In genomic region chr4:135242383-135242782, GRCm38 (mm10) we compare ENCODE assay signal across 16 mouse cellular contexts. TPM values are rescaled to one million over a fixed set of nuclear protein-coding genes. Genes with fewer than 3 reads are reported as not detected.
A peak's percentile ranks its signal among the peaks of the same experiment; 100 is the strongest.
DNase-seq lines count a peak whose midpoint lies in the region; ATAC-seq and TF ChIP-seq lines count a peak whose summit lies in the region.
"Had no signal": no experiment of that assay in that cellular context is flagged by ENCODE, and none has a peak within 500 bp of the region (broad histone marks: within the 10 kb centered on the region; RNA-seq: fewer than 3 reads in every experiment).

No protein-coding gene starts in this region.

- no peak overlapping the region for H3K4me2 ChIP-seq in heart, embryonic 11.5 days
- H3K4me2 ChIP-seq in kidney, embryonic 15.5 days: peak overlapping the region; percentile 30; the same call in 1 of the 2 replicates
- H3K4me2 ChIP-seq in CH12.LX (ENCODE audit: insufficient read depth, low read depth, poor library complexity, severe bottlenecking): peak overlapping the region; percentile 98
- peak overlapping the region; percentile 42 for H3K4me2 ChIP-seq in liver, embryonic 12.5 days
- H3K4me2 ChIP-seq: embryonic facial prominence, embryonic 13.5 days; hindbrain, embryonic 14.5 days; limb, embryonic 15.5 days had no signal

- TF ChIP-seq RAD21 in CH12.LX (IDR thresholded peaks at IDR 0.05; ENCODE audit: low read depth, low read length): no peak

- no peak overlapping the region for H3K9ac ChIP-seq in heart, embryonic 11.5 days (ENCODE audit: low read depth, low read length)
- H3K9ac ChIP-seq in kidney, embryonic 15.5 days: no peak overlapping the region
- H3K9ac ChIP-seq in CH12.LX (ENCODE audit: insufficient read depth, low read depth): peak overlapping the region; percentile 13; the same call in 1 of the 2 replicates
- no peak overlapping the region; the same call in 1 of the 2 replicates for H3K9ac ChIP-seq in liver, embryonic 12.5 days
- H3K9ac ChIP-seq: embryonic facial prominence, embryonic 13.5 days; hindbrain, embryonic 14.5 days; limb, embryonic 15.5 days had no signal

- no peak overlapping the region for H3K4me3 ChIP-seq in heart, embryonic 11.5 days (ENCODE audit: low read depth, low read length)
- no peak overlapping the region for H3K4me3 ChIP-seq in kidney, embryonic 15.5 days (replicated peaks)
- no peak overlapping the region for H3K4me3 ChIP-seq in CH12.LX (replicated peaks in 1 of 3; ENCODE audit: low read depth in 2 of 3, low read length in 2 of 3, poor library complexity in 1 of 3)
- H3K4me3 ChIP-seq in liver, embryonic 12.5 days: no peak overlapping the region
- H3K4me3 ChIP-seq: embryonic facial prominence, embryonic 13.5 days; forebrain, embryonic 10.5 days; left cerebral cortex, adult 2 months; limb, embryonic 15.5 days had no signal

- no peaks in the 10 kb centered on the region for H3K27me3 ChIP-seq in heart, embryonic 11.5 days (ENCODE audit: control insufficient read depth, insufficient read depth, low read length)
- H3K27me3 ChIP-seq in kidney, embryonic 15.5 days: no peaks in the 10 kb centered on the region
- no peaks in the 10 kb centered on the region for H3K27me3 ChIP-seq in CH12.LX (replicated peaks)
- no peaks in the 10 kb centered on the region for H3K27me3 ChIP-seq in liver, embryonic 12.5 days (replicated peaks)
- H3K27me3 ChIP-seq: embryonic facial prominence, embryonic 13.5 days; limb, embryonic 15.5 days had no signal

- H3K36me3 ChIP-seq in heart, embryonic 11.5 days (ENCODE audit: control insufficient read depth, insufficient read depth, low read length): peaks cover 8% of the 10 kb centered on the region
- peaks cover 11% of the 10 kb centered on the region for H3K36me3 ChIP-seq in kidney, embryonic 15.5 days
- peaks cover 25 to 56% of the 10 kb centered on the region in 2 experiments for H3K36me3 ChIP-seq in CH12.LX (replicated peaks in 1 of 2; ENCODE audit: control insufficient read depth in 1 of 2, insufficient read depth in 1 of 2, low read length in 1 of 2)
- H3K36me3 ChIP-seq in liver, embryonic 12.5 days: peaks cover 28% of the 10 kb centered on the region

- no peaks in the 10 kb centered on the region for H3K9me3 ChIP-seq in heart, embryonic 11.5 days (replicated peaks; ENCODE audit: control insufficient read depth, low read length)
- no peaks in the 10 kb centered on the region for H3K9me3 ChIP-seq in kidney, embryonic 15.5 days (replicated peaks)
- no peaks in the 10 kb centered on the region for H3K9me3 ChIP-seq in CH12.LX (replicated peaks; ENCODE audit: low read length)
- H3K9me3 ChIP-seq in liver, embryonic 12.5 days (replicated peaks): no peaks in the 10 kb centered on the region
- H3K9me3 ChIP-seq: embryonic facial prominence, embryonic 13.5 days; forebrain, embryonic 10.5 days; limb, embryonic 15.5 days had no signal

- DNase-seq in heart, postnatal 25 days (ENCODE audit: low spot score): no peak
- no peak for DNase-seq in kidney, adult 9 months
- peak; percentile 67 for DNase-seq in CH12.LX (ENCODE audit: extremely low read depth)
- DNase-seq in layer of hippocampus, adult 9-10 months (ENCODE audit: low spot score): no peak
- no peak for DNase-seq in layer of hippocampus, adult 18-20 months (ENCODE audit: low spot score in 2 of 2)
- DNase-seq: adrenal gland, adult 8-10 months; cerebellum, postnatal 14 days; right cerebral cortex, postnatal 14 days had no signal

- in situ Hi-C loops in CH12.LX (cut with MboI; ENCODE audit: low pct_ligation_motif_present, low pct_unique_long_range_greater_than_20kb, low sequenced_read_pairs): no loop called here

- H3K79me2 ChIP-seq in CH12.LX (replicated peaks; ENCODE audit: control insufficient read depth, extremely low read depth, insufficient read depth, poor library complexity, severe bottlenecking): peaks cover 91% of the 10 kb centered on the region

- dilution Hi-C loops in CH12.LX (cut with MboI; ENCODE audit: extremely low pct_ligation_motif_present, extremely low pct_unique_long_range_greater_than_20kb, low sequenced_read_pairs): no loop called here

- ATAC-seq in heart, embryonic 11.5 days (replicated peaks; ENCODE audit: insufficient number of reproducible peaks, low FRiP score, low TSS enrichment): no peak
- no peak for ATAC-seq in kidney, embryonic 15.5 days (replicated peaks; ENCODE audit: low FRiP score)
- no peak for ATAC-seq in liver, embryonic 12.5 days

- H3K4me1 ChIP-seq in heart, embryonic 11.5 days (ENCODE audit: control insufficient read depth, insufficient read depth, low read length): peaks cover 68% of the 10 kb centered on the region
- H3K4me1 ChIP-seq in kidney, embryonic 15.5 days: peaks cover 77% of the 10 kb centered on the region
- H3K4me1 ChIP-seq in CH12.LX (ENCODE audit: control insufficient read depth in 1 of 2, insufficient read depth in 2 of 2): peaks cover 27 to 87% of the 10 kb centered on the region in 2 experiments
- H3K4me1 ChIP-seq in liver, embryonic 12.5 days: peaks cover 100% of the 10 kb centered on the region

- 92% methylated on average over 5 of the region's 5 CpGs for WGBS in heart, embryonic 11.5 days (ENCODE audit: insufficient replicate concordance)
- WGBS in kidney, embryonic 15.5 days: 74% methylated on average over 5 of the region's 5 CpGs
- 57% methylated on average over 5 of the region's 5 CpGs for WGBS in liver, embryonic 12.5 days (ENCODE audit: insufficient replicate concordance)

- TF ChIP-seq CTCF in CH12.LX (conservative IDR thresholded peaks at IDR 0.05 in 1 of 2, IDR thresholded peaks at IDR 0.05 in 1 of 2; ENCODE audit: low read depth in 2 of 2, low read length in 2 of 2): no peak

- intact Hi-C loops in heart, postnatal 25 days (cut with DNase I): no loop called here

- TF ChIP-seq EP300 in CH12.LX (IDR thresholded peaks at IDR 0.05; ENCODE audit: low read length): peak; percentile 76

- peak overlapping the region; percentile 41; the same call in 1 of the 2 replicates for H3K27ac ChIP-seq in heart, embryonic 11.5 days (ENCODE audit: low read depth, low read length)
- peak overlapping the region; percentile 83 for H3K27ac ChIP-seq in kidney, embryonic 15.5 days
- peak overlapping the region; percentile 92 for H3K27ac ChIP-seq in CH12.LX (ENCODE audit: insufficient read depth, low read depth)
- H3K27ac ChIP-seq in liver, embryonic 12.5 days: peak overlapping the region; percentile 85; the same call in 1 of the 2 replicates
- H3K27ac ChIP-seq: embryonic facial prominence, embryonic 13.5 days; forebrain, embryonic 10.5 days; hindbrain, embryonic 14.5 days; left cerebral cortex, adult 2 months had no signal

- no peak for TF ChIP-seq POLR2A in CH12.LX (IDR thresholded peaks at IDR 0.05; ENCODE audit: low read depth, low read length)

TF ChIP-seq in CH12.LX, 34 proteins besides CTCF, POLR2A, EP300 and RAD21:
- TF ChIP-seq MAFK (IDR thresholded peaks at IDR 0.05; ENCODE audit: insufficient replicate concordance, low read length) (0 out of 2 replicates have a peak, but pooled peaks have one; percentile 17), TBP (conservative IDR thresholded peaks at IDR 0.05; ENCODE audit: low read depth, low read length) (0 out of 2 replicates have a peak, but pooled peaks have one; percentile 35), ETS1 (conservative IDR thresholded peaks at IDR 0.05; ENCODE audit: low read depth, low read length) (peak; percentile 71), RCOR1 (conservative IDR thresholded peaks at IDR 0.05; ENCODE audit: low read depth, low read length) (peak; percentile 9; the same call in 1 of the 2 replicates), JUN (IDR thresholded peaks at IDR 0.05; ENCODE audit: insufficient read depth, low read depth, low read length) (peak; percentile 48; the same call in 1 of the 2 replicates), CHD2 (IDR thresholded peaks at IDR 0.05; ENCODE audit: low read length) (peak; percentile 49; the same call in 1 of the 2 replicates), BHLHE40 (IDR thresholded peaks at IDR 0.05; ENCODE audit: low read depth, low read length) (peak; percentile 41), PAX5 (IDR thresholded peaks at IDR 0.05; ENCODE audit: low read length) (no peak), ELF1 (IDR thresholded peaks at IDR 0.05; ENCODE audit: low read depth, low read length) (no peak), JUND (conservative IDR thresholded peaks at IDR 0.05; ENCODE audit: low read depth, low read length) (peak; percentile 62; the same call in 1 of the 2 replicates), MEF2A (IDR thresholded peaks at IDR 0.05; ENCODE audit: borderline replicate concordance, low read depth, low read length) (peak; percentile 95), MAZ (IDR thresholded peaks at IDR 0.05; ENCODE audit: low read depth, low read length) (peak; percentile 63; the same call in 1 of the 2 replicates), IRF4 (IDR thresholded peaks at IDR 0.05; ENCODE audit: low read depth, low read length) (peak; percentile 86), USF1 (IDR thresholded peaks at IDR 0.05; ENCODE audit: low read depth, low read length) (no peak)

RNA-seq across cellular contexts. Expression of gene Clic4, which starts 30.2 kb away (rescaled TPM):
- 156 and 251 TPM in 2 replicates for polyA plus RNA-seq in heart, embryonic 11.5 days (2014; fragmentation: Nextera tagmentation; extraction: Ambion mirVana)
- 100 to 1,000 TPM; 249 to 269 TPM for total RNA-seq in heart, postnatal 25 days (2021)
- polyA plus RNA-seq in kidney, embryonic 15.5 days (2015; fragmentation: Nextera tagmentation; extraction: Ambion mirVana): 200 TPM in 2 replicates
- total RNA-seq in CH12.LX (2012; rRNA removed): 124 and 154 TPM in 2 replicates
- total RNA-seq in CH12.LX (2014; rRNA removed): 182 and 199 TPM in 2 replicates
- polyA plus RNA-seq in CH12.LX (2012; ENCODE audit: insufficient read length, low read depth): 198 and 214 TPM in 2 replicates
- 161 and 169 TPM in 2 replicates for polyA plus RNA-seq in liver, embryonic 12.5 days (2016; fragmentation: Nextera tagmentation; extraction: Ambion mirVana)
- 10 to 100 TPM; 40.1 to 40.2 TPM for total RNA-seq in layer of hippocampus, adult 18-20 months (2021)

Comparison
In these comparisons a context has a peak if more than half of its experiments do, and no peak if none do; other contexts are left out.
1. H3K27ac ChIP-seq: peak in every context shown above with its lines; median percentile 92 in CH12.LX; 85 in liver, embryonic 12.5 days; 83 in kidney, embryonic 15.5 days; 41 in heart, embryonic 11.5 days.